Mouse (Mus musculus): ENCODE measurements around the gene Plagl1.

Gene Plagl1

GRCm38 (mm10) chr10:13090596-13091424, 30.5 kb downstream of the Plagl1 start:
- peak; percentile 76 for DNase-seq

- DNase-seq, result no peak
These were observed 32.7 kb downstream of the Plagl1 start for GRCm38 (mm10) chr10:13092996-13093395.

GRCm38 (mm10) chr10:13098895-13099294, 38.6 kb downstream of the Plagl1 start:
- DNase-seq, result no peak

- no peak for DNase-seq
These were observed 39.9 kb downstream of the Plagl1 start for GRCm38 (mm10) chr10:13100061-13100648.

- no peak for DNase-seq
These were observed 42.1 kb downstream of the Plagl1 start for GRCm38 (mm10) chr10:13102360-13102759.

- DNase-seq, result no peak
These were observed 43.5 kb downstream of the Plagl1 start for GRCm38 (mm10) chr10:13103838-13104237.

GRCm38 (mm10) chr10:13106909-13107624, 46.8 kb downstream of the Plagl1 start:
- DNase-seq, result no peak

- DNase-seq, result no peak
These were observed 47.8 kb downstream of the Plagl1 start for GRCm38 (mm10) chr10:13108021-13108548.

- DNase-seq, result no peak
These were observed 48.5 kb downstream of the Plagl1 start for GRCm38 (mm10) chr10:13108847-13109246.

- no peak for DNase-seq
These were observed 49.5 kb downstream of the Plagl1 start for GRCm38 (mm10) chr10:13109781-13110180.

GRCm38 (mm10) chr10:13112849-13113248, 52.5 kb downstream of the Plagl1 start:
- no peak for DNase-seq

GRCm38 (mm10) chr10:13113641-13114040, 53.3 kb downstream of the Plagl1 start:
- DNase-seq, result no peak

GRCm38 (mm10) chr10:13115030-13115429, 54.7 kb downstream of the Plagl1 start:
- DNase-seq, result no peak

- no peak for DNase-seq
These were observed 56.7 kb downstream of the Plagl1 start for GRCm38 (mm10) chr10:13116706-13117665.

GRCm38 (mm10) chr10:13118024-13118769, 57.9 kb downstream of the Plagl1 start:
- no peak for DNase-seq

- no peak for DNase-seq
These were observed 58.4 kb downstream of the Plagl1 start for GRCm38 (mm10) chr10:13118770-13119102.

GRCm38 (mm10) chr10:13119300-13119699, 59.0 kb downstream of the Plagl1 start:
- no peak for DNase-seq

GRCm38 (mm10) chr10:13125811-13126210, 65.5 kb downstream of the Plagl1 start:
- DNase-seq, result no peak

- no peak for DNase-seq
These were observed 67.0 kb downstream of the Plagl1 start for GRCm38 (mm10) chr10:13127335-13127734.

- DNase-seq, result no peak
These were observed 67.6 kb downstream of the Plagl1 start for GRCm38 (mm10) chr10:13127946-13128345.

GRCm38 (mm10) chr10:13133850-13134249, 73.5 kb downstream of the Plagl1 start:
- no peak for DNase-seq

- no peak for DNase-seq
These were observed 75.0 kb downstream of the Plagl1 start for GRCm38 (mm10) chr10:13135276-13135675.
